Mouse (Mus musculus) kidney, adult 2 months (tissue): ENCODE data around the gene Tmcc1.

Experiments
- CTCF ChIP-seq: fragments of 200-500 bp; conservative IDR thresholded peaks from 2 replicates; pipeline ENCODE4 v1.5.1; 2011; ENCODE audit warnings: low read depth, mild to moderate bottlenecking, control low read depth, low read length, moderate library complexity, mixed read lengths; ENCODE audit not compliant: insufficient read depth, insufficient read length
- POLR2A ChIP-seq: fragments of 200-500 bp; IDR thresholded peaks from one replicate; pipeline ENCODE4 v1.6.1; 2011; ENCODE audit warnings: low read depth, low read length, control low read depth

DNA sequence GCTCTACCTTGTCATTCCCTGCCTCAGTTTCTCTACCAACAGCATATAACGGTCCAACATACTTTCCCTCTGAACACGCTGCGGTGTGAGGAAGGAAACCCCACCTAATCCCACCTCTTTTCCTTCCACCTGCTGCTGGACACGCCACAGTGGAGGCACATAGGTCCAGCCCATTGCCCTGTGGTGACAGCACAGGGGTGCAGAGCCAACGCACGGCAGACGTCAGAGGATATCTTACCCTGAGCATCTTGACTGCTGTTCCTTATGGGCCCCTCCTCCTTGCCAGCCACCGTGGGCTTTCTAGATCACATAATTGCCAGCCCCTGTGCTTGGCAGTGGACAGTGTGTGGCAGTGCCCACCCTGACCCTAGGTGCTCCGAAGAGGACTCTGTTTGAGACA, 202.8 kb downstream of the Tmcc1 start:
- no peak for TF ChIP-seq CTCF
- TF ChIP-seq POLR2A: no peak
